Mouse (Mus musculus): Measurements from ENCODE around the gene Msl2.

Gene Msl2

DNA sequence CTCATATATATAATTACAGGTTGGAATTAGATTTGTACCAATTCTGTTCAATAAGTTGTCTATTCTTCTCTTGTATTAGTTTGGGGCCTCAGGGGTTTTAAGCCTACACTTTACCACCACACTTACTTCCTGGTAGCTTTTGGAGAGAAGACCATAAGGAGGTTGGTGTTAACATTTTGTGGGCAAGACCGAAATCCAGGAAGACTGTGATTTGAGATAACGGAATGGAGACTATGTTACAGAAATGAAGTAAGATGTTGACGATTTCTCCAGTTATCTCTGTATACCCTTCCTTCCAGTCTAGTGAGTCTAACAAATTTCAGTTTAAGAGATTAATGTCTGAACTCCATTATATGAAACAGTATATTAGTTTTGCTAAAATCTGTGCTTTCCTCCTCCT is 26.3 kb downstream of the Msl2 start:
- ChIA-PET POLR2A (interaction anchor here in 3 of 4 experiments (0.7 to 1.4 kb wide), 5 partner anchors 9 to 414 kb away, joined by 3 to 9 read pairs (median 4); partner anchors contain the start of gene Pccb (in 1 of the 3)), CTCF (no interaction called here)

DNA sequence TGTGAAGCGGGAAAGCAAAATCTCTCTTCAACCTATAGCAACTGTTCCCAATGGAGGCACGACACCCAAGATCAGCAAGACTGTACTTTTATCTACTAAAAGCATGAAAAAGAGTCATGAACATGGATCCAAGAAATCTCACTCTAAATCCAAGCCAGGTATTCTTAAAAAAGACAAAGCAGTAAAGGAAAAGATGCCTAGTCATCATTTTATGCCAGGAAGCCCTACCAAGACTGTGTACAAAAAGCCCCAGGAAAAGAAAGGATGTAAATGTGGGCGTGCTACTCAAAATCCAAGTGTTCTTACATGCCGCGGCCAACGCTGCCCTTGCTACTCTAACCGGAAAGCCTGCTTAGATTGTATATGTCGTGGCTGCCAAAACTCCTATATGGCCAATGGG is 27.6 kb downstream of the Msl2 start:
- CTCF ChIA-PET, result no interaction called here
- POLR2A ChIA-PET, result interaction anchor here in 2 of 4 experiments (0.9 to 1.6 kb wide), 3 partner anchors 12 to 39 kb away, joined by 3 to 5 read pairs (median 3); no protein-coding TSS in a partner anchor

- POLR2A ChIA-PET, result interaction anchor here in 2 of 4 experiments (0.9 to 1.6 kb wide), 3 partner anchors 12 to 40 kb away, joined by 3 to 5 read pairs (median 3); no protein-coding TSS in a partner anchor
- CTCF ChIA-PET, result no interaction called here
These were observed 28.4 kb downstream of the Msl2 start for GRCm38 (mm10) chr9:101102288-101102687.

GRCm38 (mm10) chr9:101104931-101105330 is 31.0 kb downstream of the Msl2 start:
- POLR2A ChIA-PET, result interaction anchor here in 1 of 4 experiments (1.0 kb wide), 1 partner anchor 11 kb away, joined by 4 read pairs; no protein-coding TSS in a partner anchor
- CTCF ChIA-PET, result no interaction called here

GRCm38 (mm10) chr9:101105735-101106134 is 31.8 kb downstream of the Msl2 start:
- ChIA-PET CTCF (interaction anchor here in 1 of 4 experiments (0.7 kb wide), 1 partner anchor 537 kb away, joined by 3 read pairs; no protein-coding TSS in a partner anchor), POLR2A (no interaction called here)

DNA sequence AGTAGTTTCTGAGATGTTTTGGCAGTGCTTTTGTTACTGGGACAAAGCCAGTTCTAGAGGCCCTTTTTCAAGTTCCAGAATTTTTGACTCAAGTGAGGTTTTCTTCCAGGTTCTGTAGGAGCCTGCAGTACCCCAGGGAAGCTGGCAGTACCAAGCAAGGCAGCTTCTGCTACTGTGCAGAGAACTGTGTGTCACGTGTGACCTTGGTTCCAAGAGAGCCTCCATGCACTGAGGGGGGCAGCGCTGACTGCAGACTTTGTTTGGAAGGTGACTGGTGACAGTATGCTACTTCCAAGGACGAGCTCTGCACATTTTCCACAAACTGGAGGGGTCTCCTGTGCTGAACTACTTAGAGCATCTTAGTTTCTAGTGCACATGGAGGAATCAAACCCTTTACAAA is 33.5 kb downstream of the Msl2 start:
- CTCF ChIA-PET, result interaction anchor here in 1 of 4 experiments (0.6 kb wide), 1 partner anchor 104 kb away, joined by 4 read pairs; no protein-coding TSS in a partner anchor
- POLR2A ChIA-PET, result interaction anchor here in 1 of 4 experiments (0.9 to 1.7 kb wide), 4 partner anchors 9 to 83 kb away, joined by 3 to 4 read pairs (median 4); no protein-coding TSS in a partner anchor

DNA sequence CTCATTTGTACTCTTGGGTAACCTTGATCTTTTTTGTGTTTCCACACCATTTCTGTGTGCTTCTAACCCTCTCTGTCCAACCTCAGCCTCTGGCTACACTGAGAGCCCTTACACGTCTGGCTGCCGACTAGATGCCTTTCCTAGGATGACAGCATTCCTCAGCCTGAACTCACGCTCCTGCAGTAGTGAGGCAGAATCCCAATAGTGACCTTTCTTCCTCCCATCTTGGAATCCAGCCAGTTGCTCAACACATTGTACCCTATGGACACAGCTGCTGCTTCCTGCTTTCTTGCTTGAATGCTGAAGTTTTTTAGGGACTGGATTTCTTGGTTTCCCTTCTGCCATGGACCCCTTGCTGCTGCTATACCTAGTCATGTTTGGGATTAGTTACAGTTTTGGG is 36.1 kb downstream of the Msl2 start:
- POLR2A ChIA-PET, result interaction anchor here in 1 of 4 experiments (0.8 to 2.2 kb wide), 3 partner anchors 11 to 13 kb away, joined by 3 to 9 read pairs (median 7); no protein-coding TSS in a partner anchor
- CTCF ChIA-PET, result interaction anchor here in 1 of 4 experiments (0.7 kb wide), 1 partner anchor 658 kb away, joined by 3 read pairs; no protein-coding TSS in a partner anchor

GRCm38 (mm10) chr9:101113317-101113716 is 39.4 kb downstream of the Msl2 start:
- POLR2A ChIA-PET, result interaction anchor here in 2 of 4 experiments (0.6 to 2.6 kb wide), 5 partner anchors 11 to 284 kb away, joined by 4 to 7 read pairs (median 4); no protein-coding TSS in a partner anchor

GRCm38 (mm10) chr9:101114182-101114884 is 40.4 kb downstream of the Msl2 start:
- CTCF ChIA-PET, result interaction anchor here in 2 of 4 experiments (0.6 to 0.7 kb wide), 2 partner anchors 471 to 951 kb away, joined by 3 read pairs; no protein-coding TSS in a partner anchor
- POLR2A ChIA-PET, result interaction anchor here in 3 of 4 experiments (0.6 to 2.6 kb wide), 6 partner anchors 10 to 283 kb away, joined by 3 to 8 read pairs (median 4); no protein-coding TSS in a partner anchor

More at GRCm38 (mm10) chr9:101113317-101113716, 39.4 kb downstream of the Msl2 start:
- CTCF ChIA-PET, result interaction anchor here in 1 of 4 experiments (0.7 kb wide), 1 partner anchor 77 kb away, joined by 17 read pairs; no protein-coding TSS in a partner anchor

DNA sequence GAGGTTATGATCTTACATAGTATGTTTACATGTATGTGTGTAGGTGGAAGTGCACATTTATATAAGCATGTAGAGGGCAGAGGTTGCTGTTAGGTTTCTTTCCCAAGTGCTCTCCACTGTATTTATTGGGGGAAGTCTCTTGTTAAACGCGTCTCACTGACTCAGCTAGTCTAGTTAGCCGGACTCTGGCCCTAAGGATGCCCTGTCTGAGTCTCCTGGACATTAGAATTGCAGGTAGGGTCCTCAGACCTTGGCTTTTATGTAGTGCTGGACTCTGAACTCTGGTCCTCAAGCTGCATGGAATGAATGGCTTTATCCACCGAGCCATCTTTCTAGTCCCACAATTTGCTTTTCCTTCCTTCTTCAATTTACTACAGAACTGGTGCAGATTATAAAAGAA is 69.7 kb downstream of the Msl2 start:
- ChIA-PET CTCF (no interaction called here), POLR2A (interaction anchor here in 3 of 4 experiments (0.7 to 0.9 kb wide), 4 partner anchors 16 to 149 kb away, joined by 4 to 6 read pairs (median 4); no protein-coding TSS in a partner anchor)

DNA sequence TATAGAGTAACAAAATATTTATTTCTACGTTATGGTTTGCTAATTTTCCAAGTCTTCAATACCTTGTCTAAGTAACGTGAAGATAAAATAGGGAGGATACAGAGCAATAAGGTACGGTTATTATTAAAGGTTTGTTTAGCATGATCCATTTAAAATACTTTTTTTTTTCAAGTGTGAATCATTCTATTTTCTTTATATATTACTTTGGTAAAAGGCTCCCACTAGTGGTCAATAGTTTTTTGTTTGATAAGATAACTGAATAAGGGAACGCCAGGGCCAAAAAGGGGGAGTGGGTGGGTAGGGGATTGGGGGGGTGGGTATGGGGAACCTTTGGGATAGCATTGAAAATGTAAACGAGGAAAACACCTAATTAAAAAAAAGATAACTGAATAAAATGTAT is 79.0 kb downstream of the Msl2 start:
- POLR2A ChIA-PET, result no interaction called here
- CTCF ChIA-PET, result no interaction called here

Data from embryonic stem cell, embryonic (primary cell).